Mouse (Mus musculus): ENCODE results near the gene Rpap3.

The Rpap3 gene

DNA sequence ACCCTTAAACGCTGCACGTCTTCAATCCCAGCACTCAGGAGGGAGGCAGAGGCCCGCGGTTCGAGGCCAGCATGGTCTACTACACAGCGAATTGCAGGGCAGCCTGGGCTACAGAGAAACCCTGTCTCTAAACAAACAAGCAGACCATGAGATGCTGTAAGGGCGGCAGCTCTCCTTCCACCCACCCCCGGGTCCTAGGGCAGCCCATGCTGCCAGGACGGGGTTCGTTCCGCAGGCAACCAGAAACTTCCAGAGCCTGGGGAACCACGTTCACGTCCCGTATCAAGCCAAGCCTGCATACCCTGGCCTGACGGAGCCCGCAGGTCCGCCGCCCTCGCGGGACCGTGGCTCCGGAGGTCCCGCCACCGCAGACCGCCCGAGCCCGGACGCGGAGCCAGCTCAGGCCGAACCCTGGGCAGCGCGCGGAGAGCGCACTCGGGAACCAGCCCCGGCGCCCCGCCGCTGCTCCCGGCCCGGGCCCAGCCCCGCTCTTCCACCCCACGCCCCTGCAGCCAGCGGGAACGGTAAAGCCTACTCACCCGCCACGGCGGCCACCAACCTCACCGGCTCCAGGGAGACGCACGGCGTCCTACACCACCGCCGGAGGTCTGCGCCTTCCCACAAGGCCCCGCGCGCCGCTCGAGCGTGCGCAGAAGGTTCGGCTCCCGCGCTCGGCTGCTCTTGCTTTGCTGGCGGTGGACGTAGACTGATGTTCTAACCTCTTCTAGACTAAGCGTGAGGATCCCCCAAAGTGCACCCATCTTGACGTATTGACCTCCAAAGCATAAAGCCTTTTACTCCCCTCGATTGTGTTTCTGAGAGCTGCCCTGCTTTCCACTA is at the start of gene Rpap3:
Rpap3 (minus strand) TSS at position 615 of the 840 bp plus-strand sequence.
- DNase-seq (ENCODE audit: low spot score), result peak; percentile 89

- no peak for DNase-seq (ENCODE audit: low spot score)
Observed at GRCm38 (mm10) chr15:97755361-97755760, 49.7 kb upstream of the Rpap3 start.

DNA sequence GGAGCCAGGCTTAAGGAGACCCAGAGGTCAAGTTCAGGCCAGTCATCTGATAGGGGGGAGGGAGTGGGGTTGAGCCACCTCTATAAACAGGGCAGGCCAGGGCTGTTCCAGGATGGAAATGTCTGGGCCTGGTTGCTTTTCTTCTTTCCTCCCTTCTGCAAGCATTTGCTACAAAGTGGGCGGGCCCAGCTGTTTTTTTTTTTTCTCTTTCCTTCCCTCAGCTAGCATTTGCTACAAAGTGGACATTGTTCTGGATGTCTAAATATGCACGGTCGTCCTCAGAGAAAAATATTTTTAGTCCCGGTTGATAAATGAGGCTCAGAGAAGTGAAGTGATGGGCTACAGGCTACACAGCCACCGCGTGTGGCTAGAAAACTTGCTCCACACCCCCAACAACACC is 48.9 kb upstream of the Rpap3 start:
- no peak for DNase-seq (ENCODE audit: low spot score)

DNA sequence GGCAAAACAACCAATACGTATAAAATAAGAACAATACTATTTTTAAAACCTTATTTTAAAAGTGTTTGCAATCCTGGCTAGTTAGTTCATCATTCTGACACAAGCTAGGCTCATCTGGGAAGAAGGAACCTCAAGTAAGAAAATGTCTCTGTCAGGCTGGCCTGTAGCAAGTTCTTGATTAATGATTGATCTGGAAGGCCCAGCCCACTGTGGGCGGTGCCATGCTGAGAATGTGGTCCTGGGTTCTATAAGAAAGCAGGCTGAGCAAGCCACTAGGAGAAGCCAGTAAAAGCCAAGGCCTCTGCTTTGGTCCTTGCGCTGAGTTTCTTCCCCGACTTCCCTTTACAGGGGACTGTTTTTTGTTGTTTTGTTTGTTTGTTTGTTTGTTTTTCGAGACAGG is 46.9 kb upstream of the Rpap3 start:
- no peak for DNase-seq (ENCODE audit: low spot score)

DNA sequence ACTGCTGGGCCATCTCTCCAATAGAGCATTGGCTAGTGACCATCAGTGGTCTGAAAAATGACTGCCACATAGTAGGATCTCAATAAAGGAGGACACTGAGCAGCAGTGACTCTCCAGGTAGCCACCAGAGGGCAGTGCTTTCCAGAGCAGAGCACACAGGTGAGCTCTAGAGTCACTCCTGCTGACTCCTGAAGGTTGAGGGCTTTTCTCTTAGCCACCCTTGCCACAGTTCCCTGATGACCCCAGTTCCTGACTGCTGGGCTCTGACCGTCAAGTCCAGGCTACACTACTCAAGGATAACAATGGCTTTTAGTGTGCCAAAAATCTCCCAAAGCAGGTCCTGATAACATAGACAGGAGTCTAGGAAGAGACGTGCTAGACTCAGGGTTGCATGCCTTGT is 46.1 kb upstream of the Rpap3 start:
- DNase-seq (ENCODE audit: low spot score), result no peak

DNA sequence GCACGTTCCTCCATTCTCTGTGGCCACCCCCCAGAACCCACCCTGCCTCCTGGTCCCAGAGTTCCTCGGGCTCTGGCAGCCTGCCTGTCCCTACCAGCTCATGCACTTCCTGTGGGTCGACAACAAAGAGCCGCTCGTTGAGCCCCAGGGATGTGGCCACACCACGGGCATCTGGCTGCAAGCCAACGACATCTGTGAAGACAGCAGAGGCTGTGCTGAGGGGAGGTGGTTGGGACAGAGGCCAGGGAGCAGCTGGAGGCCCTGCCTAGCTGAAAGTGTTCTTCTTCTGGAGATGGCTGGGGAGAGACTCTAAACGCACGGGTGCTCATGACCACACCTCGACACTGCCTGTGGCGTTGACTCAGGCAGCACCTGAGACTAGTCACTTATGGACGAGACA is 45.1 kb upstream of the Rpap3 start:
- DNase-seq (ENCODE audit: low spot score), result peak; percentile 68

DNA sequence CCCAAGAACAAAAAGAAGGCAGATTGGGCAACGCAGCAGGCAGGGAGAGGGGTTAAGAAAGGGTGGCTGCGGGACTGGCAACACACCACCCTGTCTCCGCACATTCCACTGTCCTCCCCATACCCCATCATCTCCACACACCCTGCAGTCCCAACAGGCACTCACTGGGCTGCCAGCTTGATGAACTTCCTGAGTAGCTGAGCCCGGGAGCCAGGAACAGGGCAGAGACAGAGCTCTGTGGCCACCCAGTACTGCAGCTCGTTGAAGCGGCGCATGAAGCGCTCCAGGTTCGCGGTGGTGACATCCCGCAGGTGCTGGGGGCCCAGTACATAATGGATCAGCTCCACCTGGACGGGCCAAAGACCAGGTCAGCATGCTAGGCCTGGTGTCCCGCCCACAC is 44.2 kb upstream of the Rpap3 start:
- no peak for DNase-seq (ENCODE audit: low spot score)

DNA sequence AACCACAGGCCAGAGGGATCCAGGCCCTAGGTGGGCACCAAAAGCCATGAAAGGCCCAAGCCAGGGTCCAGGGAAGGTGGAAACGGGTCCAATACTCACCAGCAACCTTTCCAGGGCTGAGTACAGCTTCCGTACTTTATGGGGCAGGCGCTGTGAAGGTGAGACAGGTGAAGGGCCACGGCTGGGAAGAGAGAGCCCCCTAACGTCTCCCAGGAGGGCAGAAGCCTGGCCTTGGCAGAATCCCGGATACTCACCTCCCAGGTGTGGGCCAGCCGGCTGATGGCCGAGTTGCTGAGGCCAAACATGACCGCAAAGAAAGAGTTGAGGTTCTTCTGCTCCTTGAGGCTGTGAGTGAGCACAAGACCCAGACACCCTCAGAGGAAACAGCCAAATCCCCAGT is 43.8 kb upstream of the Rpap3 start:
- DNase-seq (ENCODE audit: low spot score), result no peak

- DNase-seq (ENCODE audit: low spot score), result no peak
Observed at GRCm38 (mm10) chr15:97748964-97749363, 43.3 kb upstream of the Rpap3 start.

DNA sequence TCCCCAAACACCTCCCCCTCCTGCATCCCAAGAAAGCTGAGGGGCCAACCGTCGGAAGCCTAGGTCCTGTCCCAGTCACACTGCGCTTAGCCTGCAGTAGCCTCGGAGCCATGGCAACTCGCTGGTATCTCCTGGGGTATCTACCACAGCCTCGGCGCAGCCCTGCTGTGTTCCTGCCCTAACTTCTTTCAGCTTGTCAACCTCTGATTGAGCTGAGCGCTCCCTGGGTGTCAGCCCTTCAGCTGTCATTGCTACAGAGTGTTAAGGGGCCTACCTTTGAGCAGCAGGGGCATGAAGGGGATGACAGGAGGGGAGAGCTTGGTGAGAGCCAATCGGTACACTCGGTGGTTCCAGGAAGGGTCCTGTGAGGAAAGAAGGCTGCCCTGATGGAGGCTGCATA is 42.7 kb upstream of the Rpap3 start:
- no peak for DNase-seq (ENCODE audit: low spot score)

GRCm38 (mm10) chr15:97747486-97747885 is 41.9 kb upstream of the Rpap3 start:
- DNase-seq (ENCODE audit: low spot score), result no peak

DNA sequence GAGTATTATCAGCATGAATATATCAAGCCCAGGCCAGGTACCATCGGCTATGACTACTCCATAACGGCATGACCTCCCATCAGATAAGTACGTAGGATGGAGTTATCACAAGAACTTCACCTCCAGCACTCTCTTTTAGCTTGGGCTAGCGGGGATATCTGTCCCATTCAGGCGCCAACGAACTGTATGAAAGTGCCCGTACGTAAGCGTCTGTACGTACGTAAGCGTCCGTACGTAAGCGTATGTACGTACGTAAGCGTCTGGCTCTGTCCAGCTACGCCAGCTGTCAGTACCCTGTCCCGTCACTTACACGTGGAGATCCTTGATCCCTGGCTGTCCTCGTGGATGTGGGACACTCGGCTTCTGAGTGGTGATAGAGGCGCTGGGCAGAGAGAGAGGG is 41.1 kb upstream of the Rpap3 start:
- DNase-seq (ENCODE audit: low spot score), result no peak

DNA sequence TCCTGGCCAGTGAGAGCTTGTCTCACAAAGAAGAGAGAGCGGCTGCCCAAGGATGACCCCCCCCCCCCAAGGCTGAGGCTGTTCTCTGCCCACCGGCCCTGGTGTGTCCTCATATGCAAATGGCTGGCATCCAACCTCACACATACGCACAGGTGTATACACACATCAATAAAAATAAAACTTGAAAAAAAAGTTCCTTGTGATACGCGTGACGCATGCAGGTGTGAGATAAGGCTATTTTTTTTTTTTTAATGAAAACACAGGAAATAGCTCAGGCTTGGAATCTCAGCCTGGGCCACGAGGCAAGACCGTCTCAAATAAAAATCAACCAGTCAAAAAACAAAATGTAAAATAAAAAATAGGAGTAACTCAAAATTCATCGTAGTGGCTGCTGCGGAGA is 40.7 kb upstream of the Rpap3 start:
- no peak for DNase-seq (ENCODE audit: low spot score)

DNA sequence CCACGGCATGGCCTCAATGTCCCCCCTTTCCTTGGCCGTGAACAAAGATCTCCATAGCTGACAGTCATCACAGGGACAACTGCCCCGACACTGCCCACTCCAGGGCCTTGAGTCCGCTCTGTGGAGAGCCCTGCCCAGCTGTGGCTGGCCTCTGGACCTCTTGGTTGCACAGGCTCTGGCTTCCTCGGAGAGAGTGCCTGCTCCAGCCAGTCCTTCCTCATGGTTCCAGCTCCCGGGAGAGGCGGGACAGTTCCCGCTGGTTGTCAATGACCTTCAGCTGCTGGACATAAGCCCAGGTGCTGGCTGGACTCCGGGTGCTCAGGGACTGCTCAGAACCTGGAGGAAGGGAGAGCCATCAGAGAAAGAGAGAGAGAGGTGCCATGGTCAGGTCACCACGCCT is 39.7 kb upstream of the Rpap3 start:
- DNase-seq (ENCODE audit: low spot score), result peak; percentile 67

DNA sequence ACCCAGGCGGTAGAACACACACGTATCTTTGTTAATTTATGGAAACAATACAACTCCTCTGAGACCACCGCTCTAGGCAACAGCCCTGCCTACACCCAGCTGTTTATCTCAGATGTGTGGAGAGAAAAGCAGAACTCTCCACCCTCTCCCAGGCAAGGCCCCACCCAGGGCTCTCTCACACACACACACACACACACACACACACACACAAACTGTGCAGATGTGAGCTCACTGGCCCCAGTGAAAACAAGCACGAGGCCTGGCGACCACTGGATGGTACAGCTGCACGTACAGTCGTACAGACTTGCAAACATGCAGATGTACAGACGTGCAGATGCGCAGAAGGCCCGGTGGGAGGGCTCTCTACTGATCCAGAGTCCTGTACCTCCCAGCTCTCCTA is 39.3 kb upstream of the Rpap3 start:
- DNase-seq (ENCODE audit: low spot score), result no peak

DNA sequence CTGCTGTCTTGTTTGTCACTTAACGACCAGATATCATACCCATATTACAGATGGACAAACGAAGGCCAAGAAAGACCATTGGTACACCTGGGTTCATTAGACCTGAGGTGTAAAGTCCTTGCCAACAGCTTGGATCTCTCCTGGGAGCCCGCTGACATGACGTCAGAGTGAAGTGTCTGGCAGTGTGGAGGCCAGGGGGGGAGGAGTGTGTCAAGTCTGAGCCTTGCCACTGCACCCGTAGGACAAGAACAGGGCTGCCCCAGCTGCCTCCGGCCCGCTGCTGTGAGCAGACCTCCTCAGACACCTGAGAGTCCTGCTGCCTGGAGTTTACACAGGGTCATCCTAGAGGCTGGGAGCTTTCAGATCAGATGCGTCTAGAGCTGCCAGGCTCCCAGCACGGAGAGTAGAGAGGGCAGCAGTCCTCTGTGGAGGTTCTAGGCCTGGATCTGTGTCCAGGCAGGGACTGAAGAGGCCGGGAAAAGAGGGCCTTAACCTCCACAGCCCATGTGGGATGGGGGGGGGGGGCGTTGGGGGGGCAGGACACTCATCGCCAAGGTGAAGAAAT is 38.4 kb upstream of the Rpap3 start:
- DNase-seq (ENCODE audit: low spot score), result no peak

GRCm38 (mm10) chr15:97743210-97743609 is 37.6 kb upstream of the Rpap3 start:
- DNase-seq (ENCODE audit: low spot score), result no peak

DNA sequence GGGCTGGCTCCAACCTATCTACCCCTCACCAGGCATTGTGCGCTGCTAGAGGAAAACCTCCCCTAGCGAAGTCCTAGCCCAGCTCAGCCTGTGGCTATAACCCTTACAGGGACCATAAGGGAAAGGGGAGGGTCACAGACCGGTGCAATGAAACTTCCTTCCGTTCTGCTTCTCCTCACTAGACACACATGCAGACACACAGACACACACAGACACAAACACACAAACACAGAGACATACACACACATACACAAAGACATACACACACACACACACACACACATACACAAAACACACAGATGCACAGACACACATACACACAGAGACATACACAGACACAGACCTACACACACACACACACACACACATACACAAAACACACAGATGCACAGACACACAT is 37.0 kb upstream of the Rpap3 start:
- DNase-seq (ENCODE audit: low spot score), result no peak

- no peak for DNase-seq (ENCODE audit: low spot score)
Observed at GRCm38 (mm10) chr15:97742074-97742473, 36.4 kb upstream of the Rpap3 start.

DNA sequence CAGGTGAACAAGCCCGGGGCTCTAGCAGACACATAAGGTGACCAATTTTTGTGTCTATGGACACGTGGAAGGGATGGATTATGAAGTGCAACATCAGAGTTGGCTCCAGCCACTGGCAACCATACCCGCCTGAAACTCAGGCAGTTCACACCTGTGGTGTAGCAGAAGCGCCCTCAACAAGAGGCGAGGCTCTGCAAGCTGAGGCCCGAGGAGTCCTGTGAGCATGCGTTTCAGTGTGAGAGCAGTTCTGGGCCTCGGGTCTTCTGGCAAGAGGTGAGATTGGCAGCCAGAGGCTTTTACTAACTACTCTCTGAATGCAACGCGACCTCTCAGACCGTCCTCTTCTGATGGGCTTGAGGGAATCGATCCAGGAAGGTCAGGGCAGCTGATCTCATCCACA is 36.0 kb upstream of the Rpap3 start:
- DNase-seq (ENCODE audit: low spot score), result no peak

DNA sequence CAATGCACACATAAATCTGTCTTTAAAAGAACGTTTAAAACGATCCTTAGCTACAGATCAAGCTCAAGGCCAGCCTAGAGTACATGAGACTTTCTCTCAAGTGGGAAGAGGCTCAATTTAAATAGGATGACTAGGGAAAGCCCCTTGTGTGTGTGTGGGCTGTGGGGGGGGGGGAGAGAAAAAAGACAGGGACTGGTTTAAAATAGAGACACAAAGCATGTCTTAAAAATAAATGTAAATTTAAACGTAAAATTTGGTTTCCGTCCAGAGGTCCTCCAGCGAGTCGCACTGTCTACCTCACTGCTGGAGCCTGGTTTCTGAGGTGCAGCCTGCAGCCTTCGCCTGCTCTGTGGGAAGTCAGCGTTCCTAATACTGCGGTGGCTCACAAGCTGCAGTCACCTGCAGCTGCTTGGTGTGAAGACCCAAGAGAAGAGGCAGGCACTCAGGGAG is 34.7 kb upstream of the Rpap3 start:
- DNase-seq (ENCODE audit: low spot score), result no peak

GRCm38 (mm10) chr15:97738923-97739322 is 33.3 kb upstream of the Rpap3 start:
- no peak for DNase-seq (ENCODE audit: low spot score)

GRCm38 (mm10) chr15:97731988-97732387 is 26.4 kb upstream of the Rpap3 start:
- DNase-seq (ENCODE audit: low spot score), result no peak

- no peak for DNase-seq (ENCODE audit: low spot score)
Observed at GRCm38 (mm10) chr15:97731111-97731510, 25.5 kb upstream of the Rpap3 start, which contains the start of gene Endou. TSS of gene Endou (minus strand) at chr15:97731339.
